Mouse (Mus musculus) liver, embryonic 16.5 days (tissue): ENCODE measurements around the gene Llgl2. TPM values are rescaled to one million over a fixed set of nuclear protein-coding genes. Genes with fewer than 3 reads are reported as not detected.

Experiments used
- ATAC-seq: fragments of 200-750 bp; cut with Nextera tagmentation; 2 replicates; pipeline ENCODE4 v1.8.0; 2017; ENCODE audit warnings: low read depth, mild to moderate bottlenecking, moderate number of reproducible peaks, moderate library complexity
- H3K27ac ChIP-seq: fragments of 300-500 bp; sonication (generic); 2 replicates; pipeline ENCODE4 v1.5.1; 2014; ENCODE audit warnings: mild to moderate bottlenecking, low read length
- H3K27me3 ChIP-seq: fragments of 300-500 bp; sonication (generic); 2 replicates; pipeline ENCODE4 v1.6.1; 2014; ENCODE audit warnings: low read depth, low read length, mixed read lengths; ENCODE audit not compliant: control insufficient read depth, insufficient read depth
- H3K36me3 ChIP-seq: fragments of 300-500 bp; sonication (generic); 2 replicates; pipeline ENCODE4 v1.6.1; 2014; ENCODE audit warnings: mild to moderate bottlenecking; ENCODE audit not compliant: control insufficient read depth, insufficient read depth
- H3K4me1 ChIP-seq: fragments of 300-500 bp; sonication (generic); 2 replicates; pipeline ENCODE4 v1.6.1; 2014; ENCODE audit warnings: low read depth, low read length, mixed read lengths; ENCODE audit not compliant: control insufficient read depth
- H3K4me2 ChIP-seq: fragments of 300-500 bp; sonication (generic); 2 replicates; pipeline ENCODE4 v1.6.1; 2014; ENCODE audit warnings: low read depth, low read length, mixed read lengths
- H3K4me3 ChIP-seq: fragments of 300-500 bp; sonication (generic); 2 replicates; pipeline ENCODE4 v1.5.1; 2014; ENCODE audit warnings: low read depth, mild to moderate bottlenecking, low read length
- H3K9ac ChIP-seq: fragments of 300-500 bp; sonication (generic); 2 replicates; pipeline ENCODE4 v1.6.1; 2014; ENCODE audit warnings: low read depth, low read length
- H3K9me3 ChIP-seq: fragments of 300-500 bp; sonication (generic); replicated peaks from 2 replicates; pipeline ENCODE4 v1.6.1; 2016; ENCODE audit warnings: low read length; ENCODE audit not compliant: control insufficient read depth
- WGBS: fragments of 180-500 bp; shearing (Covaris S2); extraction: QIAGEN DNeasy Blood & Tissue Kit; methylation state at CpG from one replicate; pipeline ENCODE4 v1.1.7; 2014; ENCODE audit not compliant: insufficient replicate concordance; 5-methylcytosine and 5-hydroxymethylcytosine counted together
- polyA plus RNA-seq: library from polyadenylated mRNA; unstranded; fragments of >200 nt; fragmentation: Nextera tagmentation; extraction: Ambion mirVana; gene quantifications from 2 replicates; pipeline ENCODE4 v1.2.1, GENCODE M21; 2015

The Llgl2 gene
- polyA plus RNA-seq, 1 experiment from 2014 or later = 15.6 TPM

- no peak for ATAC-seq
- peaks cover 35% of the 10 kb centered on the region for H3K36me3 ChIP-seq
- peak overlapping the region; percentile 66; the same call in 1 of the 2 replicates for H3K27ac ChIP-seq
- no peaks in the 10 kb centered on the region for H3K27me3 ChIP-seq
- H3K4me3 ChIP-seq = no peak overlapping the region
- H3K4me2 ChIP-seq = peak overlapping the region; percentile 27
- WGBS = 78% methylated on average over 10 of the region's 10 CpGs
- H3K4me1 ChIP-seq = peaks cover 70% of the 10 kb centered on the region
- H3K9ac ChIP-seq = 0 out of 2 replicates have a peak overlapping the region, but pooled peaks have one; percentile 17
- no peaks in the 10 kb centered on the region for H3K9me3 ChIP-seq
Observed at GRCm38 (mm10) chr11:115806154-115806553, 17.7 kb upstream of the Llgl2 start.

GRCm38 (mm10) chr11:115807306-115807705, 16.5 kb upstream of the Llgl2 start:
- 89% methylated on average over 6 of the region's 6 CpGs for WGBS
- H3K4me2 ChIP-seq = no peak overlapping the region
- H3K4me1 ChIP-seq = peaks cover 77% of the 10 kb centered on the region
- H3K27me3 ChIP-seq = no peaks in the 10 kb centered on the region
- H3K27ac ChIP-seq = no peak overlapping the region; the same call in 1 of the 2 replicates
- H3K4me3 ChIP-seq = no peak overlapping the region
- peaks cover 26% of the 10 kb centered on the region for H3K36me3 ChIP-seq
- no peak for ATAC-seq
- H3K9ac ChIP-seq = no peak overlapping the region
- H3K9me3 ChIP-seq = no peaks in the 10 kb centered on the region

DNA sequence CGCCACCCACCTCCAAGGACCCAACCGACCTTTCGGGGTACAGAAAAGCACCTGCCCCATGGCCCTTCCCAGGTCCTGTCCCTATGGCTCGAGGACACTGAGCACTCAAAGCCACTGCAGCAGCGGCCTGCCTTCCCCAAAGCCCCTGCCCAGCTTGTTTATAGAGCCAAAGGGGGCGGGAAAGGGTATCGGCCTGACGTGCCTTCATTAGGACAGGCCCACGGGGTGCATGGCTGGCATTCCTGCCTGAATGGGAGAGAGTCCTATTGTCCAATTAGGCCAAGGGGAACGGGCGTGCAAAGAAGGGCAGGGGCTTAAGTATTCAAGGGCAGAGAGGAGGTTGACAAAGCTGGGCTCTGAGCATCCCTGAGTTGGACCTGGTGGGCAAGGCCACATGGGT, 15.9 kb upstream of the Llgl2 start:
- H3K9ac ChIP-seq = no peak overlapping the region
- H3K27me3 ChIP-seq = no peaks in the 10 kb centered on the region
- H3K9me3 ChIP-seq = no peaks in the 10 kb centered on the region
- peaks cover 20% of the 10 kb centered on the region for H3K36me3 ChIP-seq
- no peak for ATAC-seq
- H3K4me3 ChIP-seq = no peak overlapping the region
- H3K4me1 ChIP-seq = peaks cover 84% of the 10 kb centered on the region
- H3K27ac ChIP-seq = no peak overlapping the region
- 82% methylated on average over 11 of the region's 11 CpGs for WGBS
- no peak overlapping the region for H3K4me2 ChIP-seq

GRCm38 (mm10) chr11:115808696-115809310, 15.0 kb upstream of the Llgl2 start:
- Histone ChIP-seq H3K4me2 (no peak overlapping the region), H3K4me3 (no peak overlapping the region), H3K27ac (peak overlapping the region; percentile 29; the same call in 1 of the 2 replicates), H3K27me3 (no peaks in the 10 kb centered on the region), H3K9ac (0 out of 2 replicates have a peak overlapping the region, but pooled peaks have one; percentile 11), H3K9me3 (no peaks in the 10 kb centered on the region), H3K4me1 (peaks cover 77% of the 10 kb centered on the region), H3K36me3 (peaks cover 12% of the 10 kb centered on the region)
- no peak for ATAC-seq
- 22% methylated on average over 10 of the region's 10 CpGs for WGBS

DNA sequence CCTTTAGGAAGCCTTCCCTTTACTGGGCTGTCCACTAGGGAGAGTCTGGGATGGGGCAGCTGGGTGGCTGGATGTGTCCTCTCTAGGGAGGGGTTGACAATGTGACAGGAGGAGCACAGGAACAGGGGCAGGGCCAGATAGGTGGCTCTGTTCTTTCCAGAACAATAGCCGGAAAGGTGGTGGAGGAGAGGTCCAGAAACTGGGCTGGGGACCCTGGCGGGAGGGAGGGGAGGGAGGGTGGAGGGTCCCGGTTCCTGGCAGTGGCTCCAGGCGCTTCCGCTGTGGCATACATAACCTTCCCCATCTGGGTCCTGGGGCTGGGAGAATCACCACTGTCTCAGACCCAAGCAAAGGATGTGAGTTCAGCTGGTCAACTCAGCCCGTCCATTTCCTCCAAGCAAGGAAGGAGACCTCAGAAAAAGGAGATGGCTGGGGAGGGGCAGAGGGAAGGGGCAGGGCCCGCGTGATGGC, 14.5 kb upstream of the Llgl2 start:
- Histone ChIP-seq H3K4me1 (peaks cover 78% of the 10 kb centered on the region), H3K9me3 (no peaks in the 10 kb centered on the region), H3K27ac (peak overlapping the region; percentile 29; the same call in 1 of the 2 replicates), H3K4me2 (no peak overlapping the region), H3K36me3 (peaks cover 8% of the 10 kb centered on the region), H3K9ac (0 out of 2 replicates have a peak overlapping the region, but pooled peaks have one; percentile 11), H3K4me3 (no peak overlapping the region), H3K27me3 (no peaks in the 10 kb centered on the region)
- ATAC-seq = no peak
- 49% methylated on average over 8 of the region's 8 CpGs for WGBS

DNA sequence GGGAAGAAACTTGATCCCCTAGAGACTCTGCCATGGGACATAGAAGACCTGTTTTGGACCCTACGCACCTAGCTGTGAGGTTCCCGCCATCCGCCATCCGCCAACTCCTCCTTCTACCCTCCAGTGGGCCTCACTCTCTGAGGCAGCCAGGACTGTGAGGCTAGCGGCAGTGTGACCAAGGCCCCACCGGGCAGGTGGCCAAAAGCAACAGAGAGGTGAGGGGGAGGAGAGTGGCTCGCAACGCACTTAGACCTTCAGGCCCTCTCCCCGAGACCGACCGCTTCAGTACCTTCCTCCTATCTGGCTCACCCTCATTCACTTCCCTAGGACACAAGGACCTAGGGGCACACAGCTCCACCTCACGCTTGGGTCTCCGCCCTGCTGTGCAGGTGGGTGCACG, 13.5 kb upstream of the Llgl2 start:
- ATAC-seq = no peak
- Histone ChIP-seq H3K36me3 (peaks cover 6% of the 10 kb centered on the region), H3K27me3 (no peaks in the 10 kb centered on the region), H3K9ac (no peak overlapping the region), H3K4me2 (0 out of 2 replicates have a peak overlapping the region, but pooled peaks have one; percentile 7), H3K27ac (peak overlapping the region; percentile 64), H3K4me1 (peaks cover 73% of the 10 kb centered on the region), H3K4me3 (no peak overlapping the region), H3K9me3 (no peaks in the 10 kb centered on the region)
- WGBS = 71% methylated on average over 14 of the region's 14 CpGs

DNA sequence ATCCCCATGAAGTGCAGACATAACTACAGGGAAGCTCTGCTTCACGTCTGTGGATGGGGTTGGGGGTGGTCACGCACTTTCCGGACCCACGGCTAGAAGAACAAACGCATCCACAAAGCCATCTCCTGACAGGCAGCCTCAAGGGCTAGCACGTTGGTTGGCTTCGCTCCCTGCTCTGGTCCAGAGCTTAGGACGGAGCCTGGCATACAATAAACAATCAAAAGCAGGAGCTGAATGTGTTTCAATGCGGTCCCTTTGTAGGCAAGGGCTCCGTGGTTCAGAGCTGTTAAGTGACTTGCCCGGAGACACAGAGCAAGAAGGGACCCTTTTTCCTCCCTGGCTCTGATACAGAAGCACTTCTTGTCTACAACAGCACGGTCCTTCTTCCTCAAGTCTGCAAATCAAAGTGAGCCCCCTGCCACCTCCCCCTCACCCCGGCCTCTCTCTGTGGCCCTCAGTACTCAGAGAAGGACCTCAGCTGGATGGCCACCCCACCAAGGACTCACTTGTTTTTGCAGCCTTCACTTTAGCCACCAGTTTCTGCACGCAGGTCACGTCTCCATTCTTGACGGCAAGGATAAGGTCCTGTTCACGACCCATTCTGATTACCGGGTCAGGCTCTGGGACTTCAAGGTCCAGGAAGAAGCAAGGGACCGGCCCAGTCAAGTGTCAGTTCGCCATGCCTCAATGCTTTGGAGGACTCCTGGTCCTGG, 12.3 kb upstream of the Llgl2 start:
- WGBS = 80% methylated on average over 20 of the region's 20 CpGs
- Histone ChIP-seq H3K4me2 (peak overlapping the region; percentile 99), H3K27me3 (no peaks in the 10 kb centered on the region), H3K9me3 (no peaks in the 10 kb centered on the region), H3K9ac (no peak overlapping the region), H3K36me3 (peaks cover 3% of the 10 kb centered on the region), H3K4me1 (peaks cover 67% of the 10 kb centered on the region), H3K27ac (no peak overlapping the region), H3K4me3 (0 out of 2 replicates have a peak overlapping the region, but pooled peaks have one; percentile 85)
- no peak for ATAC-seq

DNA sequence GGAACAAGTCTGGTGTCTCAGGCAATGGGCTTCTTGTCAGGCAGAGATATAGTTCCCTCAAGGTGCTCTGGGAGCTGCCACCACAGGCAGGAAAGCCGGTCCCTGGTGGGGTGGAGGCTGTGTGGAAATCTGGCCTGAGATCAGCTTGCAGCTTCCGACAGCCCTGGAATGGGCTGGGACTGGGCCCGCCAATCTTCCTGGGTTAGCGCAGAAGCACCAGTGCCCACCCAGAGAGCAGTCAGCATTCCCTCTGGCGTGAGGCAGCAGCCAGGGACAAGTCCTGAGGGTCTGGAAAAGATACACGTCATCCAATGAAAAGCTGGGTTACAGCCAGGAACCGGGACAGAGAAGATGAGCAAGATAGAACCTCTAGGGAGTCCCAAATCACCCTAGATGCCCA, 11.8 kb upstream of the Llgl2 start:
- WGBS = 79% methylated on average over 7 of the region's 7 CpGs
- Histone ChIP-seq H3K27ac (no peak overlapping the region), H3K9ac (peak overlapping the region; percentile 88; the same call in 1 of the 2 replicates), H3K4me1 (peaks cover 61% of the 10 kb centered on the region), H3K36me3 (peaks cover 3% of the 10 kb centered on the region), H3K9me3 (no peaks in the 10 kb centered on the region), H3K4me2 (peak overlapping the region; percentile 99), H3K27me3 (no peaks in the 10 kb centered on the region), H3K4me3 (peak overlapping the region; percentile 85)
- no peak for ATAC-seq
